Mouse (Mus musculus) brain, adult 2 months (tissue): ENCODE measurements at regions not wholly inside any gene's neighbourhood (a gene's known extent, or its start where the extent isn't known, plus 50 kb on each side); places are given as distances from the start of the nearest gene placed in this dataset.

Source experiments
- DNase-seq: peaks from one replicate; pipeline ENCODE4 v3.0.0; 2011; ENCODE audit warnings: low read depth, low spot score

DNA sequence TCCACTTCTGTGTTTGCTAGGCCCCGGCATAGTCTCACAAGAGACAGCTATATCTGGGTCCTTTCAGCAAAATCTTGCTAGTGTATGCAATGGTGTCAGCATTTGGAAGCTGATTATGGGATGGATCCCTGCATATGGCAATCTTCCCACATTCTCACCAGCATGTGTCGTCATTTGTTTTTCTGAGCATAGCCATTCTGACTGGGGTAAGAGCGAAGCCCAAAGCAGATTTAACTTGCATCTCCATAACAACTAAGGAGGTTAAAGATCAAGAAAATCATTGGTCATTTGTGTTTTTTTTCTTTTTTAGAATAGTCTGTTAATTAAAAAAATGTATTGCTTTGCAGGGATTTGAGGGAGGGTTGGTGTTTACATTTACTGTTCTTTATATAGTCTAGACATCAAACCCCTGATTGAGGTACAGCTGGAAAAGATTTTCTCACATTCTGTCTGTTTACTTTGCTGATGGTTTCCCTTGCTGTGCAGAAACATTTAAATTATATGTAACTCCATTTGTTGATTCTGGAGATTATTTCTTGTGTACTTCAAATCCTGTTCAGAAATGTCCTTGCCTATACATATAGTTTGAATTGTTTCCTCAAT lies 678.1 kb downstream of the Phex start:
- DNase-seq: no peak

DNA sequence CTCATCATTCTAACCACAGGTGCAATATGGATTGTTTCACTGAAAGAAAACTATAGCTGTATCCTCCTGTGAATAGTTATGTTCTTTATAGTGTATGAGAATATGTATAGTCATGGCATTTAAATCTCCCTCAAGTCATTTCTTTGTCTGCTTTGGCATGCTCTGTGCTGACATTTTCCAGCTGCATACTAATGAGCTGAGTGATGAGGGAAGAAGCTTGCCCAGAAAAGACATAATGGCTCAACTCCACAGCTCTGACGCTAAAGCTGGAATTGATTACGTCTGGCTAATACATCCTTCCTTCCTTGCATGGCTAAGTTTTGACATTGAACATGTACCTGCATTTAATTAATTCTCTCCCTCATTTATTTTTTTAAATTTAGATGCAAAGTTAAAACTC lies 722.9 kb downstream of the Phex start:
- peak; percentile 20 for DNase-seq

DNA sequence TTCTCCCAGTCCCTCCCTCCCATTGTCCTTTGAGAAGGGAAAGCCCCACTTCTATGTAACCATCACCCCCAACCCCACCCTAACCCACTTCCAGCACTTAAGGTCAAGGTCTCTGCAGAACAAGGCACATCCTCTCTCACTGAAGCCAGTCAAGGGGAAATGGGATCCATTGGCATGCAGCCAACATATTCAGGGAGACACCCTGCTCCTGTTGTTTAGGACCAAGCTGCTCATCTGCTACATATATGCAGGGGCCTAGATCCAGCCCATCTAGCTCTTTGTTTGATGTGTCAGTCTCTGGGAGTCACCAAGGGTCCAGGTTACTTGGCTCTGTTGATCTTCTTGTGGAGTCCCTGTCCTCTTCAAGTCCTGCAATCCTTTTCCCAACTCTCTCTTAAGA lies 737.2 kb downstream of the Phex start:
- DNase-seq: no peak

DNA sequence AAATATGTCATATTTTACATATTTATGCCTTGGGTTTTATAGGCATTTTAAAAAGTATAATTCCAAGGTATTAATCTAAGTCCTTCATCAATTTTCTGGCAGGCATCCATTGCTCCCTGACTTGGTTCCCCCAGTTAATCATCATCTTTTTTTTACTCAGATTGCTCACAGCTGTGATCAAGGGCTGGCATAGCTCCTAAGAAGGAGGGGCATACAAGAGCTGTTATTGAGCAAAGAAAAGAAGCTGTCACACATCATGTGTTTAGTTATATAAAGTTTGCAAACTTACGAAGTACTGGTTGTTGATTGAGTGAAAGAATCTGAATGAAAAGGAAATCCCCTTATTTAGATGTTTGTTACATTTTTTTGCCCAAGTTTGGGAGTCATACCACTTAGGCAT lies 741.5 kb downstream of the Phex start:
- DNase-seq: peak; percentile 2

DNA sequence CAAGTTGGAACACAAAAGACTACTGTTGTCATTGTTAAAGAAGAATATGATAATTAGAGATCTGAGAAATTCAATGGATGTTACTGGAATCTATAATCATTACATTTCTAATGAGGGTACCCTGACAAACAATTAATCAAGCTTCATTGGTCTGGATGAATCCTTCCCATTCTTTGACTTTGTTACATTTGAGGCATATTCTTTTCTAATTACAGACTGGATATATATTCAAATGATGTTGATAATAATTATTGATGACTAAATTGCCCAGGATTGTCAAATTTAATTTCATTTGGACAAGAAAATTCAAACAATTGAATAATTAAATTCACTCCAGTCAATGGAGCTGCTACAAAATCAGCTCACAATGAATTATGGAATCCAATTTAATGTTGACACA lies 745.6 kb downstream of the Phex start:
- DNase-seq: no peak
